Mouse (Mus musculus) T-helper 1 cell (primary cell): ENCODE results near the gene Plod1.

ENCODE experiments used
- in situ Hi-C: fragments of 300-600 bp; cut with MboI, MseI; formaldehyde crosslinking; loops from one replicate; pipeline ENCODE4 v1.15.1; 2025; ENCODE audit warnings: high pct_unique_total_duplicates

Plod1 gene

DNA sequence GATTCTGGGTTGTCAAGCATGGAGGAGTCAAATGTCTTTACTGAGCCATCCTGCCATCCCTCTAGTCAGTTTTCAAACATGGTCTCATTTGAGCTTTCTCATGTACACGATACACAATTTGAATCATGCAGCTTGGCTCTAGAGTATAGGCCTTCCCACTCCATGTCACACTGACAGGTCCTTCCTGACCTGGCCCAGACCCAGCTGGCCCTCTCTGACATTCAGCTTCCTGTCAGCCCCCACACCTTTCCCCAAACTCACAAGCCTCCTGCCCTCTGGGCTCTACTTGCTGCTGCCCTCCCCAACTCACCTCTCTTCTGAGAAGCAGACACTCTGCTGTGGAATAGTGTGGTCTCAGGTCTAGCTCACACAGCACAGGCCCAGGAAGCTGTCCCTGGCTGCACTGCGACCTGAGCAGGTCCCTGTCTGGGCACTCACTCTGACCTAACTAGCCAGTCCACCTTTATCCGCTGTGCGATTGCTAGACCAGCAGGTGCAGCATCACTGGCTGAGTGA, 40.7 kb downstream of the Plod1 start:
- in situ Hi-C loops, result no loop called here

DNA sequence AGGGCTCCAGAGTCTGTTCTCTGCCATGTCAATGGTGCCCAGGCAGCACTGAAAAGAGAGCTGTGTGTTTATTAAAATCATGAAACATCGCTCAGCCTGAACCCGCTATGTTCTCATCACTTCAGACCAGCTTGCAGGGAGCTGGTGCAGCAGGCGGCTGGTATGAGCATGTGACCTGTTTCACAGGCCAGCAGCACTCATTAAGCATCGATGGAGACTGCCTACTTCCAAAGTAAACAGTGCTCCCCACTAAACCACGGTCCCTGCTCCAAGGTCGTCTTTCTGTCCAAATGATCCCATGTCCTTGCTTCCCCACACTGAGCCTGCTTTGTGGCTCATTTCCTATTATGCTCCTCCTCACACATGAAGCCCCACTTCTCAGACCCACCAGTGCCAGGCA, 46.2 kb downstream of the Plod1 start:
- in situ Hi-C loops, result no loop called here

- in situ Hi-C loops, result no loop called here
Measured at GRCm38 (mm10) chr4:147888237-147888636, 48.3 kb downstream of the Plod1 start.

GRCm38 (mm10) chr4:147887277-147887676, 49.3 kb downstream of the Plod1 start:
- in situ Hi-C loops, result no loop called here

DNA sequence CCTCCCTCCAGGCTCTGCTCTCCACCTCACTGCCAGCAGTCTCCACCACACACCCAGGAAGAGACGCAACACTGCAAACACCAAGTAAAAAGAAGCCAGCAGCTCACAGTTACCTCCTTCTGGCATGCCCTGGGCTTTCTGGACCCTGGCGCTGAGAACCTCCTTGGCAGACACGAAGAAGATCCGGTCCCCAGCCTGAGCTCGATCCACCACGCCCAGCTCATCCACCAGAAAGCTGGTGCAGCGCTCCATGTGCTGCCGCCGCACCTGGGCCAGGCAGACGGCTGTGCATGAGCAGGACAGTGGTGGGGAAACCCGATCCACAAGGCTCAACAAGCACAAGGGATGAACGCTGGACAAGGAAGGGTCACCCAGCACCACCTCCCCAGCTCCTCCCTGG, 50.4 kb downstream of the Plod1 start:
- in situ Hi-C loops, result no loop called here

GRCm38 (mm10) chr4:147884138-147884537, 52.4 kb downstream of the Plod1 start:
- in situ Hi-C loops, result no loop called here

DNA sequence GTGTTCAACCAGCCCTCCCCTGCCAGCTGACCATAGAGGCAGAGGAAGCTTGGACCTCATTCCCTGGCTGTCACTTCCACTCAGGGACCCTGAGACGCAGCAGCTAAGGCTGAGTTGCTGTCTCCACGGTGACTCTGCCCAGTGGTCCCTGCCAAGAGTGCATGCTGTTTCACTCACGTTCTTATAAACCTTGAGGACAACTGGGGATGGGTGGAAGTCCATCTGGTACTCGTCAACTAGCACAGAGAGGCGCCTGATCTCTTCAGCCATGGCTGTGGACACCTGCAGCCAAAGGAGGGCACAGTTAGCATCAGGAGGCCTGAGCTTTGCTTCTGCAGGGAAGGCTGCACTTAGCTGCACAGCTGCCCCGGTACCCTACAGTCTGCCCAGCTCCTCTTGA, 53.5 kb downstream of the Plod1 start:
- in situ Hi-C loops, result no loop called here

DNA sequence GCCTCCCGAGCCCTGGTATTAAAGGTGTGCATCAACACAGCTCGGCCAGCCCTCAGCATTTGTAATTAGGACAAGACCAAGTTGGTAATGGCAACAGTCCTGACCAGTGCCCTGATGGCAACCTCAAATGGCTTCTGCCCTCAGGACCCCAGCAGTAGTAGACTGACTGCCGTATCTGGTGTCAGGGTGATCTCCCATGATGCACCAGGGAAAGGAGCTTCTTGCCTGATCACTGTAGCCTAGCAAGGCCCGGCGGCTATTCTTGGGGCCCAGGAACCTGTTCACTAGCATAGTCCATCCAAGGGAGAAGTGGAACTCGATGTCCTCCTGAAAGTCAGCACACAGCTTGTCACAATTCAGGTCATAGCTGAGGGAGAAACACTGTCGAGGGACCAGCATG, 54.8 kb downstream of the Plod1 start:
- in situ Hi-C loops, result no loop called here

DNA sequence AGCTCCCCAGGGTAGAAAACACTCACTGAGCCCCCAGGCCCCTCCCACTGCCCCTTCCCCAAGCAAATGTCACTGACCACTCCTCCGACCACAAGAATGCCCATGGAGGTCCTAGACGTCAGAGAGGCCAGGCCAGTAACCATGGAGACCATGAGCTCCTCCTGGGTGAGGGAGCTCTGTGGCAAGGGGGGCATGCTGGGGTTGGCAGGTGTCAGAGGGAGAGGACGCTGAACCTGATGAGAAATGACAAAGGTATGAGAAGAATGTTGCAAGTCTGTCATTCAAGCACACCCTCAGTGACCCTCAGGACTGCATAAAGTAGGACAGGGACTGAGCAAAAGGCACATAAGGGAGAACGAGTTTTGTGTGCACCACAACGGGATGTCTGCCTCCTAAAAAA, 56.7 kb downstream of the Plod1 start:
- in situ Hi-C loops, result no loop called here

GRCm38 (mm10) chr4:147879456-147879855, 57.1 kb downstream of the Plod1 start:
- in situ Hi-C loops, result no loop called here

DNA sequence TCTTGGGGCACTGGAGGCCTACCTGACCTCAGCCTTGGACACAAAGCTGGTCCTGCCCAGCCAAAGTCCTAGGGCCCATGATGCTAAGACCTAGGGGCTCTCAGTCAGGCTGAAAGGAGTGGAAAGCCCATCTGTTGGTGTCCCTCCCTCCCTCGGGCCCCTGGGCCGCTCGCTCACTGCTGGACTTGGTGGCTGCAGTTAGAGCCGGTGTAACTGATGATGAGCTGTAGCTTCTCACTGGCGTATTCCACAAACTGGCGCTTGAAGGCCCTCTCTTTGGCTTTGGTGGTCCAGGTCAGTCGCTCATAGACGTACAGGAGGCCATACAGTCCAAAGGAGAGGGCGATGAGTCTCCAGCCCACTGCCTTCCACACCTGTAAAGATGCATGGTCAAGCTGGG, 58.0 kb downstream of the Plod1 start:
- in situ Hi-C loops, result no loop called here

DNA sequence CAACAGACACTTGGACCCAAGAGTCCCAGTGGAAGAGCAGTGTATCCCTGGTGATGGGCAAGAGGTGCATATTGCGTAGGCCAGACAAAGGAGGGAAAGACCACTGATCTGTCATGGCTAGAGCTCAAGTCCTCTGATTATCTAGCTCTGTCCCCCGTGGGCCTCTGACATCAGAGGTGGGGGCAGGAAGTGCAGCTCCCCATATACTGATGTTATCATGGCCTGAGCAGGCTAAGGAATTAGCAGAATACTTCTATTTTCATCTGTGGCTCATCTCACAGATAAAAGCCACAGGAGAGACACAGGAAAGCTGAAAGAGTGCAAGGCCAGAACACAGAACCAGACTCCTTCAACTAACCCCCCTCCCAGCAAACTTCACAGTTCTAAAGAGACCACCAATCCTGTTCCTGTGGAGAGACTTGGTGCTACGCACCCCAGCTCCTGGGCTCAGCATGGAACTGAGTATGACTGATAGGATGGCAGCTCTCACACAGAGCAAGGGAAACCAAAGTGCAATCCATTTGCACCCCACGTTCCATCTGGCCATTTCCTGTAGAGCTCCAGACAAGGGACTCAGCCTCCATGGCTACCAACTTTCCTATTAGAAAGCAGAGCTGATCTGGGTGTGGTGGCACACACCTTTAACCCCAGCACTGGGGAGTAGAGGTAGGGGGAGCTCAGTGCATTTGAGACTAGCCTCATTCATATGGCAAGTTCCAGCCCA, 60.6 kb downstream of the Plod1 start:
- in situ Hi-C loops, result no loop called here

DNA sequence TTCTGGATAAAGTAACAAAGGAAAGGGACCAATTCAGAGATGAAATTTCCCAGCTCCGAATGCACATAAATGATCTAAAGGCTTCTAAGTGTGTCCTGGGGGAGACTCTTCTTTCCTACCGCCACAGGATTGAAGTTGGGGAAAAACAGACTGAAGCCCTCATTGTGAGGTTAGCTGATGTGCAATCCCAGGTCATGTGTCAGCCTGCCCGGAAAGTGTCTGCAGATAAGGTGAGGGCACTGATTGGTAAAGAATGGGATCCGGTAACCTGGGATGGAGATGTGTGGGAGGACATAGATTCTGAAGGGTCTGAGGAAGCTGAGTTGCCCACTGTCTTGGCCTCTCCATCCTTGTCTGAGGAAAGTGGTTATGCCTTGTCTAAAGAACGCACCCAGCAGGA, 67.3 kb downstream of the Plod1 start:
- in situ Hi-C loops, result loop anchor here (5.0 kb wide), 1 partner anchor 168 kb away; the partner anchor contains the start of genes Clcn6 and Mthfr

GRCm38 (mm10) chr4:147868450-147869031, 68.0 kb downstream of the Plod1 start, which contains the start of the genes Miip and Fv1:
Miip (minus strand) TSS chr4:147868816.
Fv1 (plus strand) TSS chr4:147868979.
- in situ Hi-C loops, result loop anchor here (5.0 kb wide), 1 partner anchor 169 kb away; the partner anchor contains the start of genes Clcn6 and Mthfr

GRCm38 (mm10) chr4:147867563-147868449, 68.8 kb downstream of the Plod1 start:
- in situ Hi-C loops, result loop anchor here (5.0 kb wide), 1 partner anchor 169 kb away; the partner anchor contains the start of genes Clcn6 and Mthfr

- in situ Hi-C loops, result loop anchor here (5.0 kb wide), 1 partner anchor 171 kb away; the partner anchor contains the start of genes Clcn6 and Mthfr
Measured at GRCm38 (mm10) chr4:147866793-147867192, 69.8 kb downstream of the Plod1 start.

GRCm38 (mm10) chr4:147866056-147866455, 70.5 kb downstream of the Plod1 start:
- in situ Hi-C loops, result loop anchor here (5.0 kb wide), 1 partner anchor 171 kb away; the partner anchor contains the start of genes Clcn6 and Mthfr

DNA sequence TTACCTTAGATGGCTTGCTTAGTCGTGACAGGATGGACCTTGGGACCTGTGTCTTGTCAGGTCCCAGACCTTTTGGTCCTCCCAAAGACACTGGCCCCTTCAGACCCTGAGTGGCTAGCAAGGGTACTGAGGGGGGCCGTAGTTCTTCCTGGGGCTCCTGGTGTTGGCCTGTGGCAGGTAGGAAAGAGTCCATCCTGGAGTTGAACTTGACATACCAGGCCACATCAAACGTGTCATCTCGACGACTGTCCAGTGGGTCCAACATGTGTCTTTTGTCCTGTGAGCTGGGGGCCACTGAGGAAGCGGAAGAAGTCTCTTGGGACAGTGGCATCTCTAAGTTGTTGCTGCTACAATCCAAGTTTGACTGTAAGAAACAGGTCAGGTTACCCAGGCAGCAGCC, 70.9 kb downstream of the Plod1 start:
- in situ Hi-C loops, result loop anchor here (5.0 kb wide), 1 partner anchor 172 kb away; the partner anchor contains the start of genes Clcn6 and Mthfr

- in situ Hi-C loops, result no loop called here
Measured at GRCm38 (mm10) chr4:147862051-147862450, 74.5 kb downstream of the Plod1 start.
